Mouse (Mus musculus): ENCODE measurements around the gene Catsperd.

Gene Catsperd

DNA sequence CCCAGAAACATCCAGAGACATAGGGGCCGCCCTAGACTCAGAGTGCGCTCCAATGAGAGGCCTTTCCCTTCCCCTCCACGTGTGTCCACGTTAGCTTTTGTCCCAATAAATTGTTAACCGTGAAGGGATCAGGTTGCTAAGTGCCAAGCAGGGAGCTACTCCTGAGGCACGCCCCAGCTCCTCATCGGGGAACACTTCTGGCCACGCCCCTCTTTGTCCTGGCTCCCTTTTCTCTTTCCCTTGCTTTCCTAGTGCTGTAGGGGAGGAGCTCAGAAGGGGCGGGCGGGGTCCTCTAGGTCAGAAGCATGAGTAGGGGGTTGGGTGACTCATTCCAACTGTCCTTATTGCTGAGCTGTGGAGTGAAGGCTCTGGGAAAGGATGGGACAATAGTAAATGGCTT, 36.4 kb downstream of the Catsperd start:
- no peak for DNase-seq (ENCODE audit: low spot score in 2 of 2)

- DNase-seq (ENCODE audit: low spot score in 2 of 2) = no peak
Measured at GRCm38 (mm10) chr17:56666384-56666783, 38.4 kb downstream of the Catsperd start.

- DNase-seq (ENCODE audit: low spot score in 2 of 2) = no peak
Measured at GRCm38 (mm10) chr17:56667591-56667990, 39.6 kb downstream of the Catsperd start.

DNA sequence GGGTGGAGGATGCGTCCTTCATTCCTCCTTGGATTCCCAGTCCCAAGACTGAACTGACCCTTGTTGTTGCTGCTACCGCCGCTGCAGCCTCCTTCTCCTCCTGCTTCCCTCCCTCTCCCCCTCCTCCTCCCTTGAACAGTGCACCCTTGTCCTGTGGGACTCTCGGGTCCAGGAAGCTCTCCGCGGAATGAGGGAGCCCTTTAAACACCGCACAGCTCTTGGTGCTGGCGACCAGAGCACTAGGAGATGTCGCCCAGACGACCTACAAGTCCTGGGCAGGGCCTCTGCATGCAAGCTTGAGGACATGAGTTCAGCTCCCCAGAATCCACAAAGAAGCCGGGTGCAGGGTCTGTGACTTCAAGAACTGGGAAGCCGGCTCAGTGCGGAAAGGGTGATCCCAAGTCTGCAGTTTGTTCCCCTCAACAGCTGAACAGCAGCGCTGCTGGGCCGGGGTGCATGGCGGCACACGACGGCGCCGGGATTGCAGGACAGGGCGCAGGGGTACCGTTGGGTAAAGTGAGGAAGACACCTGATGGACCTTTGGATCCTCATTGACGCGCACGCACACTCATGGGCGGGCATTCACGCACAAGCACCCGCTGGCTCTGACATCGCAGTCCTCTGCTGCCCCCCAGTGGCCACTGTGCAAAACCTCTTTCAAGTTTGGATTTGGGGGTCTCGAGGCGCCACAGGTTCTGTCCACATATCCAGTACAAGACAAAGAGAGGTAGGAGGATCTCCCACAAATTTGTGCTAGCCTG, 40.6 kb downstream of the Catsperd start:
- DNase-seq (ENCODE audit: low spot score in 2 of 2) = peak; percentile 64 to 91

DNA sequence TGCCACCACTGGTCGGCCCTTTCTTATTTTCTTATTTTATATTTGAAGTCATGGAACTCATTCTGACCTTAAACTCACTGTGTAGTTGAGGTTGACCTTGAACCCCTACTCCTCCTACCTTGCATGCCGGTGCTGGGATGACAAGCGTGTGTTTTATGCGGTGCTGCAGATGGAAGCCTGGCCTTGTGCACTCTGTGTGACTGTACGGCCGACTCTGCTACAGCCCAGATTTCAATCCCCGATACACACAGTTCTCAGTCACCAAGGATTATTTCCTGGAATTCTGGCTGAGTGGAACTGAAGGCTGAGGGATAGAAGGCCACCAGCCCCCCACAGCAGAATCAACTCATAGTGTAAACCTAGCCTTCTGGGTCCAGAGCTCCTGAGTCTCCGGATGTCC, 41.8 kb downstream of the Catsperd start:
- DNase-seq (ENCODE audit: low spot score in 2 of 2) = no peak

DNA sequence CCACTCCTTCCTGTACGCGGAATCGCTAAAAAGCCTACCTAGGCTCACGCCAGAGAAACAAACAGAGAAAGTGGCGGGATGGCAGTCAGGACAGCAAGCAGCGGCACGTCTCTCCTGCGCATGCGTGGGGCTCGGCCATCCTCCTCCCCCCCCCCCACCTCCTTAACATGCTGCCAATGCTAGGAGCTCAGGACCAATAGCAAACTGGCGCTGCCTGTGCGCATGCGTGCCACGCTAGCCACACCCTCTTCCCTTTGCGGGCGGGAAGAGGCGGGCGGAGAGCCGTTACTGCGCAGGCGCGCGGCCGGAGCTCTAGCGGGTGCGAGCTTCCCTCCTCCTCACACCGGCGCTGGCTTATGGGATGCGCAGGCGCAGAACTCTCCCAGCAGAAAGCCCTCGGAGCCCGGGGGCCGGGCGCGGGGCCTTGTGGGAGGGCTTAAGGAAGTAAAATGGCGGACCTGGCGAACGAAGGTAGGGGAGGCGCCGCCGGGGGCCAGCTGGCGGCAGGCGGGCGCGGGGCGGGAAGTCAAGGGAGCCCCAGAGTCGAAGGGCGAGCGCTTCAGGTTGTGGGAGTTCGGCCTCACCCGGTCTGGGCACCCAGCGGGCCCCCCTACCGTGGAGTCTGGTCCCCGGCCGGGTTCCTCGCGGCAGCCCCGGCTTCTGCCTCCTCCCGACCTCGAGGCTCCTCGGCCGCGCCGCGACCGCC, 45.2 kb downstream of the Catsperd start, which contains the start of gene Ranbp3:
TSS of gene Ranbp3 (plus strand) at position 354 of the 706 bp plus-strand sequence.
- DNase-seq (ENCODE audit: low spot score in 2 of 2) = peak; percentile 99 to 100

- peak; percentile 38 to 41 for DNase-seq (ENCODE audit: low spot score in 2 of 2)
Measured at GRCm38 (mm10) chr17:56673647-56674416, 45.9 kb downstream of the Catsperd start.

DNA sequence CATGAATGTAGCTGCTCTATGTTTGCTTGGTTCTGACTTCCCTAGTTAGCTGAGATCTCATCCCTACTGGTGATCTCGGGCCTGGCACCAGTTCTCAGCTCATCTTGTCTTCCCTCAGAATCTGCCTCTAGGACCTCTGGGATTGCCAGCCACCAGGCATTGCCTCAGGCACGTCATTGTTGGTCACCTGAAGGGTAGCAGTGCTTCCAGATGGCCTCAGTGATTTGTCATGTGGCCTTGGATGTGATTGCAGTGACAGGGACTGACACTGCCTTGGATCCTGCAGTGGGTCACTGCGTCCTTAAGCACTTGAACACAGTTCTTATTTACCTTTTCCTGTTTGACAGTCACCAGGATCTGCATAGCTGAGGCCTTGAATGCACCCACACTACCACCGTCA, 53.8 kb downstream of the Catsperd start:
- no peak for DNase-seq (ENCODE audit: low spot score in 2 of 2)

GRCm38 (mm10) chr17:56682880-56683279, 54.9 kb downstream of the Catsperd start:
- DNase-seq (ENCODE audit: low spot score in 2 of 2) = no peak

- peak in 1 of 2 experiments; percentile 38 for DNase-seq (ENCODE audit: low spot score in 2 of 2)
Measured at GRCm38 (mm10) chr17:56683546-56684140, 55.7 kb downstream of the Catsperd start.

DNA sequence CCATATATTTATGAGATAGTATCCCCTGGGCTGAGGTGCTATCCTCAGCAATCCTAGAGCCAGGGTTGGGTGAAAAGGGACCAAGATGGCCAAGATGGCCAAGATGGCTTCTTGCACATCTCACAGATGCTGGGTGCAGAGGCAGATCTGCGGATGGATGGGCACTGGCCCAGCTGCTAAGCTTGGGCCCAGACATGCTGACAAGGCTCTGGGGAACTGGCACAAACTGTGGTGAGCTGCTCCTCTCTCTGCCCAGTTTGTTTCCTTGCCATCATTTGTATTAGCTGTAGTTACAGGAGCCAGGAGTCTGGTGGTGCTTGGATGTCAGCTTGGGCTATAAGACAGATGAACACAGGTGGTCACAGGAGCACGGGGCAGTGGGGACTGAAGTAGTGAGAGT, 56.7 kb downstream of the Catsperd start:
- DNase-seq (ENCODE audit: low spot score in 2 of 2) = no peak

DNA sequence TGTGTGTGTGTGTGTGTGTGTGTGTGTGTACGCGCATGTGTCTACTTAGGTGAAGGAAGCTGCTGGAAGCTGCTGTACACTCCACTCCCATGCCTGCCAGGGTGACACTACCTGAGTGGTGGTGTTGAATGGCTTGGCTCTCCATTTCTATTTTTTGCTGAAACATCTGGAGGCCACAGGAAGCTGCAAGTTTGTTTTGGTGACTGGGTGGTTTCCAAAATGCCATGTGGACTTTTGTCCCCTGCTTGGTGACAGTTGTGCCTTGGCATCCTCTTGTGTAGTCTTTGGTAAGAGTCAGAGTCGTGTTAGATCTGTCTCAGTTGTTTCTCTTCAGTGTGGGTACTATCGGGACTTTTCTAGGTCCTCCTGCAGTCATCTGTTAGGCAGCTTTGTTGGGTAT, 58.9 kb downstream of the Catsperd start:
- no peak for DNase-seq (ENCODE audit: low spot score in 2 of 2)

- no peak for DNase-seq (ENCODE audit: low spot score in 2 of 2)
Measured at GRCm38 (mm10) chr17:56688045-56688444, 60.1 kb downstream of the Catsperd start.

DNA sequence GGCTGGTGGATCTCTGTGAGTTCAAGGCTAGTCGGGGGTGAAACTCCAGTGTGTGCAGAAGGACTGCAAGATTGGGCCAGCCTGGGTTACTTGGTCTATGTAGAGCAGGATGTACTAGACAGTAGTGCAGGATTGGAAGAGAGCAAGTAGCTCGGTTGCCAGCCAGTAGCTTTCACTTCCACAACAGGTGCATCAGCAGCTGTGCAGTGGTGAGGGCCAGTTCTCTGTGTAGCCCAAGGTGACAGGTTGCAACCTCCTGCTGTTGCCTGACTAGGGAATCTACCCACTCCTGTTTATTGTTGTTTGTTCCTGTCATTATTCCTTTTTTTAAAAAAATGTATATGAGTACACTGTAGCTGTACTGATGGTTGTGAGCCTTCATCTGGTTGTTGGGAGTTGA, 60.7 kb downstream of the Catsperd start:
- no peak for DNase-seq (ENCODE audit: low spot score in 2 of 2)

DNA sequence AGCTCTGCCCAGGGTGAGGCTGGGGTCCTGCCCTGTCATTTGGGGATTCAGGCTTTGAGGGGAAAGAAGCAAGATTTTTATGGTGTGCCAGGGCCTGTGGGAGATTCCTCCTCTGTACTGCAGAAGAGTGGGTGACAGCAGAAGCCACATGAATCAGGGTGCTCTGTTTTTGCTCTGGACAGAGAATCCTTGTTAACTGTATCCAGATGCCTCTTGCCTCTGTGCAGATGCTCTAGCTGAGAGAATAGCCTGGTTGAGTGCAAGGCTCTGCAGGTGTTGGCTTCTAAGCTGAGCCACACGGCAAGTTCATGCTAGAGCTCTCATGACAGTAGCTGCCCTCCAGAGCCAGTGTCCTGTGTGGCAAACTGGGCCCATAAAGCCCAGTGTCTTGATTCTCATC, 65.5 kb downstream of the Catsperd start:
- DNase-seq (ENCODE audit: low spot score in 2 of 2) = no peak

DNA sequence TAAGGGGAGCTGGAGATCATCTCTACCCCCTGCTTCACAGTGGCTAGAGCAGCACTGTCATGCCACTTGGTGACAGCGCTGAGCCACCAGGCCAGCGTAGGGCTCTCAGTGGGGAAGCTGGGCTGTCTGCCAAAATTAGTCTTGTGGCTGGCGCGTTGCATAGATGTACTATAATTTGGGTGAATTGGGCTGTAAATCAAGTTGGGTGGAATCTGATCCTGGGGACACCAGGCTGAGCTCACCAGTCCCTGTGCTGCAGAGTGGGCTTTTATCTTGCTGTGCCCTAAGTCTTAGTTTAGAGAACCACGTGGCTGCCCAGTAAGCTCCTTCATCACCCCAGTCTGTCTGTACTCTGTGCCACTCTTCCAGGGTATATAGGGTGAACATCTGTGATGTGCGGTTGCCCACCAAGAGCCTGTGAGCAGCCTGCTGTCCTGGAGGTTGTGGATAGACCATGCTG, 65.9 kb downstream of the Catsperd start:
- DNase-seq (ENCODE audit: low spot score in 2 of 2) = no peak

DNA sequence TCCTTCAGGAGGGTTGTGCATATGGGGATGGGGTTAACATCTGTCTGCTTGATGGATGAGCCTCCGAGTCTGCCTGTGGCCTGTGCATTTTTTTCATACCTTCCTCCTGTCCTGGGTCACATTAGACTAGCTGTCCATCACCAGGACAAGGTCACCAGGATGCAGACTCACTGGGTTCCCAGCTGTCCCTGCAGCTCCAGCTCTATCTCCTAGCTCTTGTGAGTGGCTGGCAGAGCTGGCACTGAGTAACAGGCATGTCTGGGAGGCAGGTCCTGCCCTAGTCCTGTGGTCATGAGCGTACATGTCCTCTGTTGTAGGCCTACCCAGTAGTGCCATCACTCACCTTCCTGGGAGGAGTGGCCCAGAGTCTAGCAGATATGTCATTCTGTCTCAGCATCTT, 72.5 kb downstream of the Catsperd start:
- no peak for DNase-seq (ENCODE audit: low spot score in 2 of 2)

DNA sequence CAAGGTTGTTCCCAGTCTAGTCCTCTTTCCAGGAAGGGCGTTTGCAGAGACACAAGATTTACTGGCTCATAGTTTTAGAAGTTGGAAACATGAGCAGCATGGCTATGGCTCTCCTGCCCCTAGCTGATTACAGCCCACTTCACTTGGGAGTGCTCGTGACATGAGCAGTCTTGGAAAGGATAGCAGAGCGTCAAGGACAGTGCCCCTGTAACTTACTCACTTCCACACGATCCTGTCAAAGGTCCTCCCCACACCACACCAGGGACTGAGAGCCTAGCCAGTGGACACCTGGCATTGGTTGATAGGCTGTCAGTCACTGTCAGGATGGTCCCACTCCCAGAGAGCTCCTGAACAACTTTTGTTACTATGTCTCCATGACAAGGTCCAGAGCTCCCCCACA, 75.1 kb downstream of the Catsperd start:
- DNase-seq (ENCODE audit: low spot score in 2 of 2) = no peak

GRCm38 (mm10) chr17:56706515-56706914, 78.6 kb downstream of the Catsperd start:
- no peak for DNase-seq (ENCODE audit: low spot score in 2 of 2)

- no peak for DNase-seq (ENCODE audit: low spot score in 2 of 2)
Measured at GRCm38 (mm10) chr17:56708692-56709091, 80.7 kb downstream of the Catsperd start.

DNA sequence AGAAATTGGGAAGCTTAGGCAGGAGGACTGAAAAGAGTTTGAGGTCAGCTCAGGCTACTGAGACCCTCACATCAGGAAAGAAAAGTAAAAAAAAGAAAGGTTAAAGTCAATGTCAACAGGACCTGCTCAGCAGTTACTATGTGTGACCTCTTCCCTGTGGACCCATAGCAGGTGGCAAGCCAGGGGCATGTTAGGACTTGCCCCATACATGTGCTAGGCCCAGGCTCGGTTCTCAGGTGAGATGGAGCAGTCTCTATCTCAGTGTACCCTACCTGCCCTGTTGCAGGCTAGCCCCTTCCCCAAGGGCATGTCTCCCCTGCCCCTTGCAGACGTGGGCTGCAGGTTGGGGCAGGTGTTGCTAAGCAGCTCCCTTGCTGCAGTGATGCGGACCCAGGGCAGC, 81.8 kb downstream of the Catsperd start:
- no peak for DNase-seq (ENCODE audit: low spot score in 2 of 2)

Measured in thymus, postnatal 10 days (tissue).